Mouse (Mus musculus) heart, adult 2 months (tissue): ENCODE data around the gene Vmn2r86.
"Not testable (repeated sequence)": the region's sequence is repeated elsewhere in the genome, so short reads cannot be mapped to it uniquely, and the experiment has no call there.

Experiments
- CTCF ChIP-seq: fragments of 200-600 bp; IDR thresholded peaks from 2 replicates; pipeline ENCODE4 v1.8.1; 2022; ENCODE audit warnings: antibody characterized with exemption, mild to moderate bottlenecking, moderate library complexity
- EP300 ChIP-seq: fragments of 200-500 bp; IDR thresholded peaks from 2 replicates; pipeline ENCODE4 v1.6.1; 2011; ENCODE audit warnings: low read depth, low read length, control low read depth; ENCODE audit not compliant: insufficient read depth
- POLR2A ChIP-seq: fragments of 200-500 bp; IDR thresholded peaks from 2 replicates; pipeline ENCODE4 v1.6.1; 2011; ENCODE audit warnings: mild to moderate bottlenecking, low read depth, low read length, control low read depth; ENCODE audit not compliant: insufficient read depth

DNA sequence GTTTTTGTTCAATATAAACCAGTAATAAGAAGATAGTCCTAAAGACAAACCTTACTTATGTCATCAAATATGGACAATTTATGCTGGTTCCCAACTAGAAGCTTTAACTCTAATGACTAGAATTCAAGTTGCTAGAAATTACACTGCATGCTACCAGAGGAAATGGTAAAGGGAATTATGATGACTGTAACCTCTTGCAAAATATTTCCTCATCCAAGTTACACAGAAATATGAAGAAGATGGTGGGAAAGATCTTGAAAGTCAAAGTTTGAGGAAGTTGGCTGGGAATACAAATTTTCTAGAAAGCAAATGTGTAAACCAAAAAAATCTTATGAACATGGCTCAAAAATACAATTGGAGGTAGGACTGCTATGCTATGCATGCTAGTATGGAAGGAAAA lies 39.5 kb downstream of the Vmn2r86 start:
- not testable (repeated sequence) for TF ChIP-seq EP300, CTCF, POLR2A
